Mouse (Mus musculus): ENCODE results near the gene Pxdc1.

Pxdc1 gene

DNA sequence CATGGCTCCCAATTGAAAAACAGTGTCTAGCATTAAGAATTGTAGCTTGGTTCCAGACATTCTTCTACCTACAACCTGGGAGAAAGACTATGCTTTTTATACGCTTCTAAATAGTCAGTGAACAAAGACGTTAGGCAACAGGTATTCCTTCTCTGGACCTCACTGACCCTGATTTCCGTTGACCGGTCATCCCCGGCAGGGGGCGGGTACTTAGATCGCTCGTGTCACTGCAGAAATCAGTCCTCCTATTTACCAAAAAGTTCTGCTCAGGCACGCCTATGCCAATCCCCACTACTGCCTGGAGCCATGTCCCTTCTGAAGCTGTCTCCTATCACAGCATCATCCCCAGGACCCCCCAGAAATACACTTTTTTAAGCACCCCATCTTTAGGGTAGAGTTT is at the start of gene Pxdc1:
Pxdc1 (minus strand) TSS at position 96 of the 400 bp plus-strand sequence.
- DNase-seq (ENCODE audit: low read depth, low spot score): no peak

DNA sequence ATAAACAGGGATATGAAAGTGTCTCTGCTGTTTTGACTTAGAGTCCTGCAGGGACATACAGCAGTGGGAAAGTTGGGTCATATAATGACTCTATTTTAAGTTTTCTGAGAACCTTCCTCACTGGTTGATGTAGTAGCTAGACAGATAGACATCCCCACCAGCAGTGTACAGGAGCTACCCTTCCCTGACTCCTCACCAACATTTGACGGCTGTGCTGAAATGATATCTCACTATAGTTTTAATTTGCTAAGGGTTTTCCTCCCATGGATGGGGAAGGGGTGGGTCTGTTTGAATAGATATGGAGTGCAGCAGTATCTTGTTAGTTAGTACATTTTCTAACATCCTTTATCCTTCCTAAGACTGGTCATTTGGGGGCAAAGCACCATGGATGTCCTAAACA is 47.3 kb upstream of the Pxdc1 start:
- no peak for DNase-seq (ENCODE audit: low read depth, low spot score)

DNA sequence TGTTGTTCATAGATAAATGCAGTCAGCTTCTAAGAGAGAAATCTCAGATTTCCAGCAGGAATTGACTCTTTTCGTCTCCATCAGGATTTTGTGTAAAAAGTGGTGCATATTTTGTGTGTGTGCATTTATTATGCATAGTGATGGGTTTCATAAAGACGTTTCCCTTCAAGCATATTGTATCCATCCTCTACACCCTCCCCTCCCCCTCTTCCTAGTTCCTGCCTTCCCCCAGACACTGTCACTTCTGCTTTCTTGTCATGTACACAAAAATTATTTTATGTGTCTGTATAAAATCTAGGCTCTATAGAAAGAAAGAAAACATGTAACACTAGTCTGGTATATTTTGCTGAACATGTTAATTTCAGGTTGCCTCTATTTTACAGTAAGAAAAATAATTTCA is 46.8 kb upstream of the Pxdc1 start:
- no peak for DNase-seq (ENCODE audit: low read depth, low spot score)

DNA sequence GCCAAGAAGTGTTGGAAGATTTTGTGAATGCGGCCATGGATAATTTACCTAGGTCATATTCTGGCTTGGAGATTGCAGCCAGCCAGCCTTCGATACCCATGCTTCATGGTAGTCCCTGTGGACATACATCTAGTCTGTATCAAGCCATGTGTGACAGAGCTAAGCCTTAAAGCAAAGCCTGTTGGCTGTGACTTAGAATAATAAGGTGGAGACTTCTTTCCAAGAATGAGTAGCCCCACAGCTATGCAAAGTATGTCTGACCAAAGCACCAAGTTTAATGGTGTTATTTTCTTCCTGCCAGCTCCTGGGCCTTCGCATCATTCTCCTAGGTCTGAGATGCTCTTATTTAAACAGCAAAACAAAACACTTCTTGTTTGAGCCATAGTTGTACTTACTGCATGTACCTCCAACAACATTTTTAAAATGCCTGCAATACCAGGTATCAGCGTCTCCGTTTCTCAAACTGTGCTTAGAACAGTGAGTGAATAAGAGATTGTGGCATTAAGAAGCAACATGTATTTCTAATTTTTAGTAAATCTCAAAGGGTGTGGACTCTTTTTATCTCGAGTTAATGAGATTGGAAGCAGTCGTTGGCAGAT is 43.5 kb upstream of the Pxdc1 start:
- DNase-seq (ENCODE audit: low read depth, low spot score): no peak

DNA sequence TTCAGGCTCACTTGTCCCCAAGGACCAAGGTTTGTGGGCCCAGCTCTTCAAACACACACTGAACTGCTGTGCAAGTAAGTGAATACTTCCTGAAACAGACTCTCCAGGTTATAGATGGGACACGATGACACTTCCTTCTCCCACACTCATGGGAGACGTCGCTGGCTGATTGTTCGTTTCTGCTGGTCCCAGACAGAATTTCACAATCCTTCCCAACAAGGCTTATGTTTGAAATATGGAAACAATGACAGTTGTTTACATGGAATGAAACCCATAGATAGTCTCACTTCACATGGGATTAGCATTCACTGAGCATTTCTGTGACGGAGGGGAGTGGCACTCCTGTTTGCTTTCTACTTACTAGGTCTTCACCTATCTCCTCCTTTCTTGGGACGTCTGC is 39.8 kb upstream of the Pxdc1 start:
- no peak for DNase-seq (ENCODE audit: low read depth, low spot score)

DNA sequence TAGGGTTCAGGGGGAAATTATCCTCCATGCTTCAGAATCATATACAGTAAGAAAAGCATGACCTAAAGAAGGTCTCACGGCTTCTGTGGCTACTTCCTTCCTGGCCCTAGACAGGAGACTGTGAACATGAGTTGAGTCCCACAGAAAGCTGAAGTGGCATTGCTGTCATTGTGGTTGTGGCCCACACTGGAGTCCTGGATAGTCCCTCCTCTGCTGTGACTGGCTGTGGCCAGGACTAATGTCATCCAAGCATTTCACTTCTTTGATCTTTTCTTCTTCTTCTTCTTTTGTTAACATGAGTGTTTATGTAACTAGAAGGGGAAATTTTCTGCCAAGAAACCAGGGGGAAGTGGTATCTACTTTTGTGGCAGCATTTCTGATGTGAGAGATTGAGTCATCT is 37.8 kb upstream of the Pxdc1 start:
- DNase-seq (ENCODE audit: low read depth, low spot score): no peak

DNA sequence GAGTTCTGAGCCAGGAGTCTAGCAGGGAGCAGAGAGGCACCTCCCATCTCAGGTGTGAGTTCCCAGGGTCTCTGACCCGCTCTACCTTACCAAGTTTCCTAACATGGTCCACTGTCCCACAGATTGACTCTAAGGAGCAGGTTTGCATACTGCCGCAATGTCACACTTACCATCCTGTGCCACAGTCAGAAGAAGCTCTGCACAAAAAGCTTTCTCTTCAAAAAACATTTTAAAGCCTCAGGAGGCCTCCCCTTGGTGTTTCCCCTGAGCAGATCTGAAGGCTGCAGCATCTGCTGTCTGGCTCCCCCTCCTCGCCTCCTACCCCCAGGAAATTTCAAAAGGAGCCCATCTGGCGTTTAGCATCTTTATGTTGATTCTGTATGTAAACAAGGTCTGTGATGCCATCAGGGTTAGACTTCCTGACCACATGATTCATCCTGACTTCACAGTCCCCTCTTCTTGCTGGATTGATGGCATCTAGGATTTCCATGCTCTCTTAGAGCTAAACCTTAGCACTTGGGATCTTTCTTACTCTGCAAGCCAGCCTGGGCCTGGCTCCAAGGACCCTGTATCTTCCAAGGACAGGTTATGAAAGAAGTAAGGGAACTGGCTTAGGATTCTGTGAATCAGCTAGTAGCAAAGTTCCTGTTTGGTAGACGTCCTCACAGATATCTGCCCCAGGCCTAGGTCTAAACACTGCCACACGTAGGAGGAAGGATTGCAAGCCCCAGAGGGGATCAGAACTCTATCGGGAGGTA is 31.9 kb upstream of the Pxdc1 start:
- DNase-seq (ENCODE audit: low read depth, low spot score): no peak

DNA sequence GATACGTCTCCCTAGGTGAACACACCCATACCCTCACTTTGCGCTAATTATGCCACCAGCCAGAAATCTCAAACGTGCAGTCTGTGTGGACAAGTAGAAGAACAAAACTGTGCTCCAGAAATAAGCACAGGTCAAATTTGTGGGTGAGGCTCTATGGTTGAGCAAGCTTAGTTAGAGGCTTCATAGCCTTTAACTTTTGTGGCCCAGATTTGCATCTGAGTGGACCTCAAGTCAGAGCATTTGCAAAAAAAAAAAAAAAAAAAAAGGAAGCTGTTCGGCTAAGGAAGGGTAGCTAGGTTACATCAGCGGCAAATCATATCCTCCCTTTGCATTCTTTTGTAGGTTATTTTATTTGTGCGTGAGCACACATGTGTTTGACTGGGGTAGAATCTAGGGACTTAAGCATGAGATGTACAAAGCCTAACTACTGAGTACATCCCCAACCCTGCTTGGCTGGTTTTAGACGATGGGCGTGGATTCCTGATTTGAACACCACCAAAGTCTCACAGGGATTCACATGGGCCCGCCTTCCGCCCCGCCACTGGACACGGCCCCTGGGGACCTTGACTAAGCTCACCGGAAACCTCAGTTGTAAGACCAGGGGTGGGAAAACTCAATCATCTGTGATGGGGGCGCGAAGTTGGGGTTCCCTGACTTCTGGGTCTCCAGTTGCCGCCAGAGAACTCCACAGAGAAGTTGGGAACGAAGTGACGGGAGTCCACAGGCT is 30.6 kb upstream of the Pxdc1 start:
- DNase-seq (ENCODE audit: low read depth, low spot score): no peak

DNA sequence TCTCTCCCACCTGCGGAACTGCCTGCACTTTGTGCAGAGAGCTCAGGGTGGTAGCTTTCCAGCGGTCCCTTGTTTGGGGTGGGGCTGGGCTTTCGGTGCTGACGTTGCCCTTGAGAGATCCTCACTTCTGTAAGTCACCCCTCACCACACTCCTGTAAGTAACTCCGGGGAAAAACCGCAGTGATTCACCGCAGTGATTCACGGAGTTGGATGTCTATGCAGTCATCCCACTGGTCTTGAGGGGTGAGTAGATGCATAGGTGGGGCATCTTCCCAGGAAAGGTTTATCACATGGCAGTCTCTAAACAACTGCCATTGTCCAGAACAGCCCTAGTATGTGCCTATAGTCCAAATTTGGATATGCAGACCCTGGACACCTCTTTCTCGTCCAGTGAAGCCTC is 30.0 kb upstream of the Pxdc1 start:
- DNase-seq (ENCODE audit: low read depth, low spot score): no peak

DNA sequence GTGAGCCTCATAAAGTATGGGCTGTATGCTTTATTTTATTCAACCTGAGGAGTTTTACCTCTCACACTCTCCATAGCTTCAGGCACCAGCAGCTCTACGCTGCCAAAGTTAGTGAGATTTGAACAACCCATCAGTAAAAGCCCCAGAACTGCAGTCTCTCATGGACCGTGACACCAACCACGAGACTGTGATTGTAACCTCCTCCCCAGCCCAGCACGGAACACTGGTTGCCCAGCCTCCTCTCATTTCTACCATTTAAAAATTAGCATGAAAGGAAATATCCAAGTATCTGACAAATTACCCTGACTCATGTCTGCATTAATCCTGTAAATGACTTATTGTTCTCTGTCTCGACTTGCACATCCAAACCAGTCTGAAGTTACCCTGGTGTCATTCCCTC is 23.2 kb upstream of the Pxdc1 start:
- DNase-seq (ENCODE audit: low read depth, low spot score): no peak

DNA sequence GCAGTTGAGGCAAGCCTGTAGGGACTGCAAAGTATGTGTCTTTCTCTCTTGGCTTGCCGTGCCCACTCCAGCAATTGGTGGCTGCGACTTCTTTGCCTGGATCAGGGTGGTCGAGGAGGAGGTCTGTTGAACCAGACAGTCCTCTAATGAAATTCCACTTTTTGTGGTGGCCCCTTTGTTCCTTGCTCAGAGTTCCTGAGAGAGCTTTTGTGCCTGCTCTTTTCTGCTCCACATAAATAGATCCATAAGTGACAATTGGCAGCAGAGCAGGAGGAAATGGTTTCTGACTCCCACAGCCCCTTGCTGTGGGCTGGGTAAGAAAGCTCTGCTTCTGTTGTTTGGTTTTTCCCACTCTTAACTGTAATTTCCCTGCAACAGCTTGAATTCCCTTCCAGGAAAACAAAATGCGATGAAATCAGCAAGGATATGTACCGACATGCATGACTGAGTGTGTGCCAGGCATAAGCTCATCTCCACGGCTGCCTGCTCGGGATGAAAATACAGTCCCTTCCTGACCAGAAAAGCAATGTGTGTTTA is 22.6 kb upstream of the Pxdc1 start:
- DNase-seq (ENCODE audit: low read depth, low spot score): no peak

DNA sequence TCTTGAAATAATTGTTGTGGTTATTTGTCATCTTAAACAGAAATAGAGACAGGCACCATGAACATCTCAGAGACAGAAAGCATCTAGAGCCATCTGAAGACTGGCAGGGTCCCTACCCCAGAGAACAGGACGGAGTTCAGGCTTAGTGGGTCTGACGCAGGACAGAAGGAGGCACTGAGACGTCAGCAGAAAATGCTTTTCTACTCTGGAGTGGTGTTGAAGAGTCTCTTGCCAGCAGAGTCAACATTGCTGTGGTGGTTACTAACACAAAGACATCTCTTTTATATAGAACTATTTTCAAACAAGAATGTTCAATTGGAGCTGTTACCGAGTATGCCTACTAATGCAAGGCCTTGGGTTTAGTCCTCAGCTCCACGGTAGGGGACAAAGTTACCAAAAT is 20.1 kb upstream of the Pxdc1 start:
- DNase-seq (ENCODE audit: low read depth, low spot score): no peak

DNA sequence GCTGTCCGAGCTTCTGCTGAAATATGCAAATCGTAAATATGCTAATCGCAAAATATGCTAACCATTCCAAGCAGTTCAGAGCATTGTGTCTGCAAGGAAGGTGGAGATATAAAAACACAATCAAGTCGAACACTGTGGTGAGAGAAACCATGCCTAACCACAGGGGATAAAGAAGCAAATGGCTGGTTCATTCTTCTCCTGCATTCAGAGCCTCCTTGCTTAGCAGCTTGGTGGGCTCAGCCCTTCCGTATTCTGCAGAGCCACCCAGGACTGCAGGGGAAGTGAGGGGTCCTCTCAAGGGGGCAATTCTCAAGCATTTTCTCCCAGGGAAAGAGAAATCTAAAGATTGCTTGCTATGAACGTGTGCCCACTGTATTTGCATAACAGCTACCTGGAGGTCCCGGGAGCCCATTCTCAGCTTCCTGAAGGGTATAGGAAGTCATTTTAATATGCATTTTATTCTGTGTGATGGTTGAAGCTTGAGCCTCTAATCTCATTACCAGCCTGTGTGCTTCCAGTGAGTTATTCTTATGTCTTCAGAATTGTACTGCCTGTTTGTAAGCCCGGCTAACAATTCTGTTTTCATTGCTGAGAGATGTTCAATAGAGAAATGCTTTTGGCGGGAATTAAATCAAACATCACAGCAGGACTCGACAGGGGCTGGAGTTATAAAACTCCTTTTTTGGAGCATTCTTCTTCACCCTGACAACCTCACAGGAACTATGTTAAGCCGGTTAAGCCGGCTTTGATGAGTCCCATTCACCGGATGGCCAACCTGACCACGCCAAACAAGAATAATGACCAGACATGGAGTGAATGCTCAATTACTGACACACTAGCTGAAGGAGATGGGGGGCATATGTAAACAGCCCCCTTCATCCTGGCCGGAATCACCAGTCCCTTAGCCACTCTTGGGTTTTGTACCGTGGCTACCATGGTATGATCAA is 16.9 kb upstream of the Pxdc1 start:
- no peak for DNase-seq (ENCODE audit: low read depth, low spot score)

DNA sequence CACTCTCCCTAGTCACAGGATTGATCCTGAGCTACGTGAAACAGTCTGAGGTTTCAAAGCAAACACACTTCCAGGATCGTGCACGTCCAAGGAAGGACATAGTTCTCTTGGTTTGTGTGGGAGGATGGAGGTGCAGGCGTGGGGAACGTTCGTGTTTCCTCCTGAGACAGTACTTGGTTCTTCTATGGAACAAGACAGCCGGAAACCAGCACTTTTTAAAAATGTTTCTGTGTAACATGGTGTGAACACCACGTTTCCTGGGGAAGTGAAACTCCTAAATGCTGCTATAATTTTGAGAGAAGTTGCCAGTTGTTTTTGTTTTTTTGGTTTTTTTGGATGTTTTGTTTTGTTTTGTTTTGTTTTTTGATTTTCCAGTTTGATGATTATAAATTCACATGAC is 13.9 kb upstream of the Pxdc1 start:
- DNase-seq (ENCODE audit: low read depth, low spot score): no peak

DNA sequence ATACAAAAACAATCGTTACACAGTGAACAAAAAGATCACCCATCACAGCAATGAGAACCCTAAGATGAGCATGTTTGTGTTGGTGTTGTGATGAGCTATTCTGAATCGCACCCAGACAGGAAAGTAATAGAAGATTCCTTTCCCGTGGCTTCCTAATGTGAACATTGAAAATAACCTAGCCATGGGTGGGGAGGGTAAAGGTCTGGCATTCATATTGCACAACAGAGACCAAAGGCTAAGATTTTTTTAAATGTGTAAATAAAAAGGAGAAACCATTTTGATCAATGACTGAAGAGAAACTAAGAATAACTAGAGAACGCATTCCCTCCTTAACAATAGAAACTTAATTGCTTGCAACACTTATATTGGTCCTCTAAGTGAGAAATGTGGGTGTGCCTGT is 11.8 kb upstream of the Pxdc1 start:
- DNase-seq (ENCODE audit: low read depth, low spot score): no peak

DNA sequence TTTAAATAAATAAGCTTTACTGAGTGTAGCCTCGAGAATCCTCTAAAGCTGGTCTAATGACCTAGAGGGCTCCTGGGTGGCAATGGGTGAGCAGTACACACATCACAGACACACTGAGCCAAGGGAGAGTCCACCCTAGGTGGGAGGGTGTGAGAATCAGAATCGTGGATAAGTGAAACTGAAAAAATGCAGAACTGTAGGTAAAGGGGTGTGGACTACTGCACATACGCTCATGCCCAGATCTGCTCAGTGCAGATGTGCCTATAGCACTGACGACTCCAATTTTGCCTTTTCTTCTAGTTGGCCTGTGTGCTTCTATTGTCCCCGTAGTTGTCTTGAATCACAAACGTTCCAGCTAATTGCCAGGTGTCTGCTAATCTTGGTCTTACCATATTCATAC is 10.5 kb upstream of the Pxdc1 start:
- no peak for DNase-seq (ENCODE audit: low read depth, low spot score)

DNA sequence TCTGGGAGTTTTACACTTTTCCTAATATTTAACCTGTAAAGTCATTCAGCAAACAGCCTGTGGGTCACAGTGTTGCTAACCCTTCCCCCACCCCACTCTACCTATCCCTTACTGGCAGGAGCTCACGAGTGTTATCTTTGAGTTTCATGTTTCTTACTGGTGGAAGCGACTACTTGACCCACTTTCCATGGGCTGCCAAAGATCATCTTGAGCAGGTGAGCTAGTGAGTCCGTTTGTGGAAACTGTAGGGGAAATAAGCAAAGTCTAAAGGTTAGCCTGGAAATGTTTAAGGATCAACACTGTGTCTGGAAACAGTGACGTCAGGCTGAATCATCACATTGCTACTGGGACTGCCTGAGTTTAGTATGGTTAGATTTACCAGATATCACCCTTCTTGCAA is 6.2 kb upstream of the Pxdc1 start:
- DNase-seq (ENCODE audit: low read depth, low spot score): no peak

DNA sequence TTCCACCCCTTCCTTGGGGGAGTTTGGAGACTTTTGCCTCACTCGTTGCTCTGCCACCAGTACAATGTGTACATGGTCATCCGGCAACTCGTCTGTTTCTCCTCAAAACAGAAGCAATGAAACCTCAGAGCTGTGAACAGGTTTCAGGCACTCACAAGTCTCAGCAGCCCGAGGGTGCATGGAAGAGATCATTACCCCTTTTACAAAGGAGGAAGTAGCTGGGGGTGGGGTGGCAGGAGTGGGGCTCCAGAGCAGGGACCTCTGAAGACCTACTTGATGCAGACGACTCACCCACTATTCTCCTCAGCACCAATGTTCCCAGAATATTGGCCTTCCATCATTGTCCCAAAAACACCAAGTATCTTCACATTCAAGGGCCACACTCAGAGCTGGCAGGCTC is 3.1 kb upstream of the Pxdc1 start:
- no peak for DNase-seq (ENCODE audit: low read depth, low spot score)

DNA sequence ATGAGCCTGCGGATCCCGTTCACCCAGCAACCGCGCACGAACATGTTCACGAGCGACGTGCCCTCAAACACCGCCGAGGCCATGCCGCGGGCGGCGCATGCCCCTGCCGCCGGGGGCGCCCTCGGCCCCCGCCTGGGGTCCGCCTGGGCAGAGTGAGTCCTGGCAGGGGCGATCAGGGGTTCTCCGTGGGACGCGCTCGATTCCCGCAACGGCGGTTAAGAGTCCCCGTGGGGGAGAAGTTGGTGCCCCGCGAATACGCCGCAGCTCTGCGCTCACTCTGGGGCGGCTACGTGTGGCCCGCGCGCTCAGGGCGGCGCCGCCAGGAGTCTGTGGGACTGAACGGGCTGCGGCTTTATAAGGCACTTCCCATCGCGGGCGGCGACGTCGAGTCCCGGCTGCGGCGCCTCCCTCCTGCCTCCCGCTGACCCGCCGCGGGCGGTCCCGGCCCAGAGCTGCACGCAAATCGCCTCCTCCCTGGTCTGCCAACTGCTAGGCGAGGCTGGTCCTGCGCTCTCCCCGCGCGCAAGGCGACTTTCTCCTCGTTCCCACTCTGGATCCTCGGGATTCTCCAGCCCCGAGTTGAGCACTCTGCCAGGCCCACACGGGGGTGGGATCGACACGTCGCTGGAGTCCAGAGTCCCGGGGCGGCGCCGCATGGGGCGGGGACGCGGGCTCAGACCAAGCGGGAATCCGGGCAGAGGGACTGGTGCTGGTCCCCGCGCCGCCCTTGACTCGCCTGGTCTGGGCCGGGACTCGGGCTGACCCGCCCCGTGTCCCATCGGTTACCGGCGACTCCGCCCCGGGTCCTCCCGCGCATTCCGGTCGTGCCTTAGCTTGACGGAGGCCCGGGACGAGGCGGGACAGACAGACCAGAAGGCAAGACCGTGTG is 689 bp downstream of the Pxdc1 start:
- DNase-seq (ENCODE audit: low read depth, low spot score): no peak

DNA sequence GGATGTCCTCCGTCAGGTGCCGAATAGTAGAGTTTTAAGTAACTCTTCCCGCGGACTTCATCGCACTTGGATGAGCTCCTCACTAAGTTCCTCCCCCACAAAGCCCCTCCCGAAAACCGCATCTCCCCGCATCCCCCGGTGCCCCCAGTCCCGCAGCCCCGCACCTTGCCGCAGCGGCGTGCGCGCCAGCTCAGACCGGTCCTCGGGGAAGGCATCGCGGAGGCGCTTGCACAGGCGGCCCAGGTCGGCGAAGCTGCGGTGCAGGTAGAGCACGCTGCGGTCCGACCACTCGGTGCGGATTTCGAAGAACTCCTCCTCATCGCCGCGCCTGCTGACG is 1.3 kb downstream of the Pxdc1 start:
- no peak for DNase-seq (ENCODE audit: low read depth, low spot score)

DNA sequence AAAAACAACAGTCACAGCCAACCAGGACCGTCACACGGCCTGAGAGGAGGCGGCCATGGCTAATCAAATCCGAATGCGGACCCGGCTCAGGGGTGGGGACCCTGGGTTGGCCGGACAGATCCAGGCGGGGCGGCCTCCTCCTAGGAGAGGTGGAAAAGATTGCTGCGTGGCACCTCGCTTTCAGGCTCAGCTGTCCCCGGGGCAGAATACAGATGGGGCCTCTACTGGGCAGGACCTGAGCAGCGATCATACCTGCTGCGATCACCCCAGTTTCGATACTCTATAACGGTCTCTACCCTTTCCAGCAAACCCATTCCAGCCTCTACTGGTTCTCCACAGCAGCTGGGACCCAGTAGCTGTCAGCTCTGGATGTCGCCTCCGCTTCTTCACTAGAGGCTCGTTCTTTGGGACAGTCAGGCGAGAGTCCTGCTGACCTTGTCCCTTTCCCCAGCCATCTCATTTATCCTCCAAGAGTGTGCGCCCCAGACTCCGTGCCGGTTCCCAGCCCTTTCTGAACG is 1.8 kb downstream of the Pxdc1 start:
- DNase-seq (ENCODE audit: low read depth, low spot score): no peak
